Mouse (Mus musculus) forebrain, embryonic 14.5 days (tissue): ENCODE results near the gene Helz2. TPM values are rescaled to one million over a fixed set of nuclear protein-coding genes. Genes with fewer than 3 reads are reported as not detected.
A peak's percentile ranks its signal among the peaks of the same experiment; 100 is the strongest.

Experiments used
- ATAC-seq: fragments of 200-750 bp; cut with Nextera tagmentation; 2 replicates; pipeline ENCODE4 v1.8.0; 2017; ENCODE audit warnings: mild to moderate bottlenecking, moderate library complexity
- DNase-seq: peaks from one replicate; pipeline ENCODE4 v3.0.0-alpha.2; 2015; ENCODE audit warnings: low spot score
- H3K27ac ChIP-seq: fragments of 300-500 bp; sonication (generic); 2 replicates; pipeline ENCODE4 v1.5.1; 2014; ENCODE audit warnings: low read depth, mild to moderate bottlenecking, control low read depth, low read length, moderate library complexity
- H3K27me3 ChIP-seq: fragments of 300-500 bp; sonication (generic); replicated peaks from 2 replicates; pipeline ENCODE4 v1.6.1; 2014; ENCODE audit warnings: low read length, control low read depth, mixed read lengths; ENCODE audit not compliant: control insufficient read depth, insufficient read depth
- H3K36me3 ChIP-seq: fragments of 300-500 bp; sonication (generic); 2 replicates; pipeline ENCODE4 v1.6.1; 2014; ENCODE audit warnings: low read length, control low read depth; ENCODE audit not compliant: control insufficient read depth, insufficient read depth
- H3K4me1 ChIP-seq: fragments of 300-500 bp; sonication (generic); 2 replicates; pipeline ENCODE4 v1.6.1; 2014; ENCODE audit warnings: antibody characterized with exemption, low read length, control low read depth; ENCODE audit not compliant: control insufficient read depth, insufficient read depth
- H3K4me2 ChIP-seq: fragments of 300-500 bp; sonication (generic); 2 replicates; pipeline ENCODE4 v1.6.1; 2014; ENCODE audit warnings: mild to moderate bottlenecking, control low read depth, low read length
- H3K4me3 ChIP-seq: fragments of 300-500 bp; sonication (generic); 2 replicates; pipeline ENCODE4 v1.5.1; 2014; ENCODE audit warnings: low read depth, low read length, control low read depth
- H3K9ac ChIP-seq: fragments of 300-500 bp; sonication (generic); 2 replicates; pipeline ENCODE4 v1.6.1; 2014; ENCODE audit warnings: mild to moderate bottlenecking, low read length, control low read depth, moderate library complexity
- H3K9me3 ChIP-seq: fragments of 300-500 bp; sonication (generic); replicated peaks from 2 replicates; pipeline ENCODE4 v1.6.1; 2016; ENCODE audit warnings: low read length, control low read depth, mixed read lengths; ENCODE audit not compliant: control insufficient read depth
- WGBS: fragments of 180-500 bp; shearing (Covaris S2); extraction: QIAGEN DNeasy Blood & Tissue Kit; methylation state at CpG from one replicate; pipeline ENCODE4 v1.1.7; 2014; 5-methylcytosine and 5-hydroxymethylcytosine counted together
- polyA plus RNA-seq: library from polyadenylated mRNA; unstranded; fragments of >200 nt; fragmentation: Nextera tagmentation; extraction: Ambion mirVana; gene quantifications from 2 replicates; pipeline ENCODE4 v1.2.1, GENCODE M21; 2014

Gene Helz2
- polyA plus RNA-seq, 1 experiment from 2014 or later, result 0.33 TPM

DNA sequence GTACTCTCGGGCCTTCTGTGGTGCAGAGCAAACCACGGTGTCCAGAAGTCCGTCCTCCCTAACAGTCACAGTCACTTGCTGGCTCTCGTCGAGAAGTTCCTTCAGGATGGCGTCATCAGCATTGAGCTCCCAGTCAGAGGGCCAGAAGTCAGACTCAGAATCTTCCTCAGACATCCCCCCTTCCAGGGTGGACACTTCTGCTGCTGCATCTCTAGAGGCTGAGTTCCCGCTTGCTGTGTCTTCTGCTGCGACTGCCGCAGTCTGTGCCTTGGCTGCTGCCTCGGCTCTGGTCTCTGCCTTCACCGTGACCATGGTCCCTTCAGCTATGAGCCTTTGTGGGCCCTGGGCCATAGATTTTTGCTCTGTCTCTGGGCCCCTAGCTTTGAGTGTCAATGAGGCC, 7.1 kb downstream of the Helz2 start:
- Histone ChIP-seq H3K4me1 (no peaks in the 10 kb centered on the region), H3K27ac (no peak overlapping the region), H3K9ac (no peak overlapping the region), H3K27me3 (no peaks in the 10 kb centered on the region), H3K4me2 (no peak overlapping the region), H3K4me3 (no peak overlapping the region), H3K9me3 (no peaks in the 10 kb centered on the region), H3K36me3 (no peaks in the 10 kb centered on the region)
- no peak for ATAC-seq
- 95% methylated on average over 11 of the region's 11 CpGs for WGBS
- DNase-seq, result no peak

GRCm38 (mm10) chr2:181233443-181233842, 8.4 kb downstream of the Helz2 start:
- no peaks in the 10 kb centered on the region for H3K36me3 ChIP-seq
- H3K4me1 ChIP-seq, result no peaks in the 10 kb centered on the region
- ATAC-seq (no peak), DNase-seq (no peak)
- no peak overlapping the region for H3K27ac ChIP-seq
- H3K4me2 ChIP-seq, result no peak overlapping the region
- H3K9ac ChIP-seq, result no peak overlapping the region
- no peaks in the 10 kb centered on the region for H3K9me3 ChIP-seq
- WGBS, result 92% methylated on average over 15 of the region's 15 CpGs
- no peaks in the 10 kb centered on the region for H3K27me3 ChIP-seq
- H3K4me3 ChIP-seq, result no peak overlapping the region

- H3K4me3 ChIP-seq, result no peak overlapping the region
- 82% methylated on average over 20 of the region's 20 CpGs for WGBS
- no peak overlapping the region for H3K4me2 ChIP-seq
- no peaks in the 10 kb centered on the region for H3K27me3 ChIP-seq
- no peaks in the 10 kb centered on the region for H3K9me3 ChIP-seq
- no peak for ATAC-seq
- H3K9ac ChIP-seq, result no peak overlapping the region
- no peaks in the 10 kb centered on the region for H3K4me1 ChIP-seq
- H3K36me3 ChIP-seq, result no peaks in the 10 kb centered on the region
- H3K27ac ChIP-seq, result no peak overlapping the region
- DNase-seq, result no peak
Measured at GRCm38 (mm10) chr2:181231171-181231570, 10.7 kb downstream of the Helz2 start.

GRCm38 (mm10) chr2:181228335-181228734, 13.5 kb downstream of the Helz2 start:
- Histone ChIP-seq H3K4me1 (no peaks in the 10 kb centered on the region), H3K27ac (no peak overlapping the region), H3K27me3 (no peaks in the 10 kb centered on the region), H3K4me2 (no peak overlapping the region), H3K9ac (no peak overlapping the region), H3K36me3 (no peaks in the 10 kb centered on the region), H3K4me3 (no peak overlapping the region), H3K9me3 (no peaks in the 10 kb centered on the region)
- DNase-seq (no peak), ATAC-seq (no peak)
- WGBS, result 82% methylated on average over 1 of the region's 1 CpGs

DNA sequence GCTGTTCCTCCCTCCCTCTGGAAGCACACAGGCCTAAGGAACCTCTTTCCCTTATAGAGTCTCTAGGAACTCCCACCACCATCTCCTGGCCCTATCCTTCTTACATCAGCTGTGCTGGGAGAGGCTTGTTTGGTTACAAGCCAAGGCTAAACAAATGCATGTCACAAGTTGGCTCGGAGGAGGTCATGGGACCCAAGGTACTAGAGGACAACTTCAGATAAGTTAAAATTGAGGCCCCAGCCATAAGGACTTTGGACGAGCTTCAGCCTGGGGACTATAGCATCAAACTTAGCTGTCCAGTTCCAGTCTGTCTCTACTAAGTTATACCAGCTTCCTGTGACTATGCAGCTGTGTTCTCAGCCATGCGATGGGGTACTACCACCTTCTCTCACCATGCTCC, 14.7 kb downstream of the Helz2 start:
- Histone ChIP-seq H3K4me1 (no peaks in the 10 kb centered on the region), H3K27me3 (no peaks in the 10 kb centered on the region), H3K36me3 (no peaks in the 10 kb centered on the region), H3K4me2 (no peak overlapping the region), H3K27ac (no peak overlapping the region), H3K4me3 (no peak overlapping the region), H3K9ac (no peak overlapping the region), H3K9me3 (no peaks in the 10 kb centered on the region)
- no peak for ATAC-seq
- no peak for DNase-seq
- 89% methylated on average over 3 of the region's 3 CpGs for WGBS

DNA sequence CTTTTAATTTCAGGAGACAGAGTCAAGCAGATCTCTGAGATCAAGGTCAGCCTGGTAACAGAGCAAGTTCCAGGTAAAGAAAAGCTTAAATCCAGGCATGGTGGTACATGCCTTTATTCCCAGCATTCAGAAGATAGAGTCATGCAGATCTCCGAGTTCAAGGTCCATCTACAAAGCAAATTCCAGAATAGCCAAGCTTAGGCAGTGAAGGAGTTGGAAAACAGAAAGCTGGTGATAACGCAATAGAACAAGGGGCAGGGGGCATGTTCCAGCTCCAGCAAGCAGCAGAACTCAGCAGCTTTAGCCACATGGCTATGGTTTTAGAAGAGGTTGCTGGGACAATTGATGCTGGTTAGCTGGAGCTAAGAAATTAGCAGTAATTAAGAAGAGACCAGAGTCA, 16.8 kb downstream of the Helz2 start:
- H3K36me3 ChIP-seq, result no peaks in the 10 kb centered on the region
- no peak overlapping the region for H3K4me3 ChIP-seq
- H3K27ac ChIP-seq, result no peak overlapping the region
- DNase-seq (no peak), ATAC-seq (no peak)
- no peaks in the 10 kb centered on the region for H3K9me3 ChIP-seq
- WGBS, result 93% methylated on average over 2 of the region's 2 CpGs
- H3K27me3 ChIP-seq, result no peaks in the 10 kb centered on the region
- H3K4me2 ChIP-seq, result no peak overlapping the region
- no peak overlapping the region for H3K9ac ChIP-seq
- peaks cover 3% of the 10 kb centered on the region; the same call in 1 of the 2 replicates for H3K4me1 ChIP-seq

GRCm38 (mm10) chr2:181220361-181220760, 21.5 kb downstream of the Helz2 start:
- Histone ChIP-seq H3K4me1 (peaks cover 9% of the 10 kb centered on the region; the same call in 1 of the 2 replicates), H3K9ac (peak overlapping the region; percentile 25; the same call in 1 of the 2 replicates), H3K36me3 (no peaks in the 10 kb centered on the region), H3K27ac (no peak overlapping the region), H3K9me3 (no peaks in the 10 kb centered on the region), H3K4me2 (peak overlapping the region; percentile 54), H3K27me3 (no peaks in the 10 kb centered on the region), H3K4me3 (peak overlapping the region; percentile 22; the same call in 1 of the 2 replicates)
- ATAC-seq, result no peak
- WGBS, result 19% methylated on average over 2 of the region's 2 CpGs
- DNase-seq, result no peak

DNA sequence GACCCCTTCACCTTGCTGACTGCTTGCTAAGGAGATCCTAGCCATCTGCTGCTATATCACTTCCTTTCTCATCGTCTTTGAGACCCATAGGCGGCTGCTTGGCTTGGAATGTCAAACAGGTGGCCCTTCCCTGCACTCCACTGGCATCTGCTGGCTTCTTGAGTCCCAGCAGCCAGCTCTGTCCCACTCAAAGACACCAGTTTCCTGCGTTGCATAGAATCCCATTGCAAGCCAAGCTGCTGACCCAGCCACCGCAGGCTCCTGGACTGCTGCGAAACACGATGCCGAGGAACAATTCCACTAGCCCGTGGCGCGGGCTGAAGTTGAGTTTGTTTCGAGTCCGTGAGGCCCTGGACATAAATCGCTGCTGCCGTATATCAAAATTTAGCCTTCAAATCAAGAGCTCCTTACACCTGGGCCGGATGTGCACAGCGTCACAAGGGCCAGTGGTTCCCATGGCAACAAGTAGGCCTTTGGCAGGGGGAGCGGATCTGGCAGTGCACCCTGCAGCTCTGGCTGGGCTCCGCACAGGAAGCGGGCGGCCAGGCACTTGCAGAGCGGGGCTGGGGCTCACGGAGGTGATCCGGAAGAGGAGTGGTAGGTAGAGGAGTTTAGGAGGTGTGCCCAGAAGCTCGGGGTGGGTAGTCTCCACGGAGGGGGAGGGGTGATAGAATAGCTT, 22.1 kb downstream of the Helz2 start, which contains the start of gene Fndc11:
TSS of gene Fndc11 (plus strand) at position 476 of the 679 bp plus-strand sequence.
- Histone ChIP-seq H3K27ac (no peak within 1 kb of the TSS; the same call in 1 of the 2 replicates), H3K4me3 (peak within 1 kb of the TSS; percentile 22), H3K36me3 (no peaks in the 10 kb centered on the region), H3K4me2 (peak within 1 kb of the TSS; percentile 54), H3K9ac (peak within 1 kb of the TSS; percentile 25), H3K9me3 (no peaks in the 10 kb centered on the region), H3K27me3 (no peaks in the 10 kb centered on the region), H3K4me1 (peaks cover 9% of the 10 kb centered on the region; the same call in 1 of the 2 replicates)
- WGBS, result 8% methylated on average over 24 of the region's 25 CpGs
- peak; percentile 80 for ATAC-seq
- DNase-seq, result peak; percentile 71

GRCm38 (mm10) chr2:181218881-181219485, 22.8 kb downstream of the Helz2 start:
- H3K4me3 ChIP-seq, result no peak overlapping the region
- no peak overlapping the region; the same call in 1 of the 2 replicates for H3K9ac ChIP-seq
- no peaks in the 10 kb centered on the region for H3K36me3 ChIP-seq
- ATAC-seq, result no peak
- peaks cover 9% of the 10 kb centered on the region; the same call in 1 of the 2 replicates for H3K4me1 ChIP-seq
- no peak for DNase-seq
- no peaks in the 10 kb centered on the region for H3K9me3 ChIP-seq
- H3K4me2 ChIP-seq, result no peak overlapping the region
- H3K27ac ChIP-seq, result no peak overlapping the region
- H3K27me3 ChIP-seq, result peaks cover under 1% of the 10 kb centered on the region; the same call in 1 of the 2 replicates
- 64% methylated on average over 5 of the region's 5 CpGs for WGBS
